Mouse (Mus musculus) MEL (cell line): ENCODE measurements around the gene Pigf.

Experiments
- CTCF ChIP-seq, 3 experiments: IDR thresholded peaks in 2 of 3; conservative IDR thresholded peaks in 1 of 3; 2 replicates each; pipeline ENCODE4 v1.5.1; 2011 to 2012; ENCODE audit warnings: low read length in 3 of 3, low read depth in 2 of 3, mild to moderate bottlenecking in 2 of 3, improper control_type of control experiment in 1 of 3, inconsistent platforms in 1 of 3, mixed read lengths in 1 of 3, moderate library complexity in 1 of 3; ENCODE audit not compliant: control insufficient read depth in 1 of 3, insufficient read depth in 1 of 3, poor library complexity in 1 of 3, severe bottlenecking in 1 of 3
- KAT2A ChIP-seq: conservative IDR thresholded peaks from 2 replicates; pipeline ENCODE4 v1.6.1; 2012; ENCODE audit warnings: low read depth, low read length, improper control_type of control experiment, inconsistent platforms
- MAX ChIP-seq: IDR thresholded peaks from 2 replicates; pipeline ENCODE4 v1.6.1; 2011; ENCODE audit warnings: low read length, improper control_type of control experiment
- MYC ChIP-seq: IDR thresholded peaks from 2 replicates; pipeline ENCODE4 v1.6.1; 2011; ENCODE audit warnings: low read depth, mild to moderate bottlenecking, low read length, improper control_type of control experiment, moderate library complexity
- POLR2A ChIP-seq, 2 experiments: IDR thresholded peaks; 2 replicates each; pipeline ENCODE4 v1.6.1; 2011 to 2012; ENCODE audit warnings: low read length in 2 of 2, mild to moderate bottlenecking in 2 of 2, control low read depth in 1 of 2, improper control_type of control experiment in 1 of 2, low read depth in 1 of 2, moderate library complexity in 1 of 2; ENCODE audit not compliant: control insufficient read depth in 1 of 2, insufficient read depth in 1 of 2, poor library complexity in 1 of 2
- UBTF ChIP-seq: IDR thresholded peaks from 2 replicates; pipeline ENCODE4 v1.6.1; 2012; ENCODE audit warnings: low read depth, mild to moderate bottlenecking, inconsistent platforms, low read length, improper control_type of control experiment, moderate library complexity, borderline replicate concordance; ENCODE audit not compliant: insufficient read depth
- USF2 ChIP-seq, 2 experiments: IDR thresholded peaks; 2 replicates each; pipeline ENCODE4 v1.6.1; 2011 to 2012; ENCODE audit warnings: improper control_type of control experiment in 2 of 2, low read length in 2 of 2, borderline replicate concordance in 1 of 2, inconsistent platforms in 1 of 2, low read depth in 1 of 2, mild to moderate bottlenecking in 1 of 2; ENCODE audit not compliant: insufficient read depth in 1 of 2
- ZMIZ1 ChIP-seq: IDR thresholded peaks from 2 replicates; pipeline ENCODE4 v1.6.1; 2012; ENCODE audit warnings: low read depth, mild to moderate bottlenecking, inconsistent platforms, low read length, improper control_type of control experiment, moderate library complexity

GRCm38 (mm10) chr17:86971860-86972259, 53.3 kb downstream of the Pigf start:
- TF ChIP-seq ZMIZ1 (no peak), POLR2A (IDR thresholded peaks at IDR 0.05; ENCODE audit: control insufficient read depth in 1 of 2, insufficient read depth in 1 of 2, low read depth in 1 of 2, low read length in 2 of 2, poor library complexity in 1 of 2) (no peak), CTCF (IDR thresholded peaks at IDR 0.05 in 2 of 3, conservative IDR thresholded peaks at IDR 0.05 in 1 of 3; ENCODE audit: control insufficient read depth in 1 of 3, insufficient read depth in 1 of 3, low read depth in 2 of 3, low read length in 3 of 3, poor library complexity in 1 of 3, severe bottlenecking in 1 of 3) (no peak), MAX (no peak), UBTF (no peak), MYC (no peak), USF2 (IDR thresholded peaks at IDR 0.05; ENCODE audit: borderline replicate concordance in 1 of 2, insufficient read depth in 1 of 2, low read depth in 1 of 2, low read length in 2 of 2) (no peak), KAT2A (no peak)
